Mouse (Mus musculus) liver, embryonic 14.5 days (tissue): ENCODE measurements around the gene Limk1.

Source experiments
- CTCF ChIP-seq: IDR thresholded peaks from 2 replicates; pipeline ENCODE4 v1.5.1; 2016; ENCODE audit warnings: antibody characterized with exemption, low read depth, control low read depth
- EP300 ChIP-seq: IDR thresholded peaks from 2 replicates; pipeline ENCODE4 v1.6.1; 2016; ENCODE audit warnings: antibody characterized with exemption, low read depth

- TF ChIP-seq CTCF, result no peak
- TF ChIP-seq EP300, result no peak
Measured at GRCm38 (mm10) chr5:134632841-134633240, 55.6 kb downstream of the Limk1 start.
